Mouse (Mus musculus): ENCODE data around the gene Hells. TPM values are rescaled to one million over a fixed set of nuclear protein-coding genes. Genes with fewer than 3 reads are reported as not detected.
A peak's percentile ranks its signal among the peaks of the same experiment; 100 is the strongest.

Gene Hells
- polyA plus RNA-seq, 1 experiment from 2014 or later = 13.8 TPM

GRCm38 (mm10) chr19:38929471-38930251 is 1.1 kb upstream of the Hells start:
- Histone ChIP-seq H3K4me1 (ENCODE audit: control insufficient read depth, insufficient read depth, low read length) (0 out of 2 replicates have a peak, but pooled peaks cover 6% of the 10 kb centered on the region), H3K4me3 (replicated peaks; ENCODE audit: low read depth, low read length) (peak overlapping the region; percentile 83), H3K9ac (replicated peaks; ENCODE audit: low read length) (peak overlapping the region; percentile 78), H3K4me2 (ENCODE audit: low read length) (peak overlapping the region; percentile 98), H3K36me3 (ENCODE audit: control insufficient read depth, insufficient read depth, low read length) (no peaks in the 10 kb centered on the region), H3K9me3 (ENCODE audit: control insufficient read depth, low read length) (no peaks in the 10 kb centered on the region), H3K27ac (replicated peaks; ENCODE audit: low read depth, low read length) (no peak overlapping the region), H3K27me3 (ENCODE audit: control insufficient read depth, insufficient read depth, low read length) (no peaks in the 10 kb centered on the region)
- DNase-seq (no peak), ATAC-seq (ENCODE audit: low FRiP score, low TSS enrichment) (no peak)
- WGBS = 81% methylated on average over 13 of the region's 13 CpGs

- no peaks in the 10 kb centered on the region for H3K9me3 ChIP-seq (ENCODE audit: control insufficient read depth, low read length)
- H3K9ac ChIP-seq (replicated peaks; ENCODE audit: low read length) = peak overlapping the region; percentile 78
- peak overlapping the region; percentile 83 for H3K4me3 ChIP-seq (replicated peaks; ENCODE audit: low read depth, low read length)
- WGBS = 2% methylated on average over 23 of the region's 23 CpGs
- H3K4me1 ChIP-seq (ENCODE audit: control insufficient read depth, insufficient read depth, low read length) = 0 out of 2 replicates have a peak, but pooled peaks cover 6% of the 10 kb centered on the region
- H3K4me2 ChIP-seq (ENCODE audit: low read length) = peak overlapping the region; percentile 98
- H3K27ac ChIP-seq (replicated peaks; ENCODE audit: low read depth, low read length) = 0 out of 2 replicates have a peak overlapping the region, but pooled peaks have one; percentile 16
- DNase-seq = peak; percentile 25
- H3K36me3 ChIP-seq (ENCODE audit: control insufficient read depth, insufficient read depth, low read length) = no peaks in the 10 kb centered on the region
- ATAC-seq (ENCODE audit: low FRiP score, low TSS enrichment) = peak; percentile 73; the same call in 1 of the 2 replicates
- H3K27me3 ChIP-seq (ENCODE audit: control insufficient read depth, insufficient read depth, low read length) = no peaks in the 10 kb centered on the region
Measured at GRCm38 (mm10) chr19:38930252-38930787, 395 bp upstream of the Hells start.

- H3K4me2 ChIP-seq (ENCODE audit: low read length) = peak overlapping the region; percentile 98
- ATAC-seq (ENCODE audit: low FRiP score, low TSS enrichment) = no peak; the same call in 1 of the 2 replicates
- H3K27ac ChIP-seq (replicated peaks; ENCODE audit: low read depth, low read length) = no peak overlapping the region
- H3K9me3 ChIP-seq (ENCODE audit: control insufficient read depth, low read length) = no peaks in the 10 kb centered on the region
- no peak for DNase-seq
- peak overlapping the region; percentile 83 for H3K4me3 ChIP-seq (replicated peaks; ENCODE audit: low read depth, low read length)
- 2% methylated on average over 6 of the region's 6 CpGs for WGBS
- no peaks in the 10 kb centered on the region for H3K27me3 ChIP-seq (ENCODE audit: control insufficient read depth, insufficient read depth, low read length)
- H3K4me1 ChIP-seq (ENCODE audit: control insufficient read depth, insufficient read depth, low read length) = 0 out of 2 replicates have a peak, but pooled peaks cover 6% of the 10 kb centered on the region
- no peaks in the 10 kb centered on the region for H3K36me3 ChIP-seq (ENCODE audit: control insufficient read depth, insufficient read depth, low read length)
- H3K9ac ChIP-seq (replicated peaks; ENCODE audit: low read length) = peak overlapping the region; percentile 78
Measured at GRCm38 (mm10) chr19:38931566-38931890, 813 bp downstream of the Hells start.

GRCm38 (mm10) chr19:38944590-38945307 is 14.0 kb downstream of the Hells start:
- no peak overlapping the region for H3K4me3 ChIP-seq (replicated peaks; ENCODE audit: low read depth, low read length)

GRCm38 (mm10) chr19:38970741-38971140 is 40.0 kb downstream of the Hells start:
- no peak for ATAC-seq (ENCODE audit: low FRiP score, low TSS enrichment)

More at GRCm38 (mm10) chr19:38944590-38945307, 14.0 kb downstream of the Hells start:
- DNase-seq (no peak), ATAC-seq (ENCODE audit: low FRiP score, low TSS enrichment) (no peak)
- Histone ChIP-seq H3K36me3 (ENCODE audit: control insufficient read depth, insufficient read depth, low read length) (peaks cover 11% of the 10 kb centered on the region; the same call in 1 of the 2 replicates), H3K9ac (replicated peaks; ENCODE audit: low read length) (no peak overlapping the region), H3K9me3 (ENCODE audit: control insufficient read depth, low read length) (no peaks in the 10 kb centered on the region), H3K4me2 (ENCODE audit: low read length) (no peak overlapping the region), H3K4me1 (ENCODE audit: control insufficient read depth, insufficient read depth, low read length) (no peaks in the 10 kb centered on the region), H3K27me3 (ENCODE audit: control insufficient read depth, insufficient read depth, low read length) (no peaks in the 10 kb centered on the region), H3K27ac (replicated peaks; ENCODE audit: low read depth, low read length) (no peak overlapping the region)
- WGBS = 92% methylated on average over 2 of the region's 2 CpGs

GRCm38 (mm10) chr19:38972581-38972980 is 41.9 kb downstream of the Hells start:
- WGBS = 80% methylated on average over 5 of the region's 5 CpGs
- Histone ChIP-seq H3K36me3 (ENCODE audit: control insufficient read depth, insufficient read depth, low read length) (peaks cover 3% of the 10 kb centered on the region; the same call in 1 of the 2 replicates), H3K4me1 (ENCODE audit: control insufficient read depth, insufficient read depth, low read length) (no peaks in the 10 kb centered on the region), H3K27me3 (ENCODE audit: control insufficient read depth, insufficient read depth, low read length) (no peaks in the 10 kb centered on the region), H3K9me3 (ENCODE audit: control insufficient read depth, low read length) (no peaks in the 10 kb centered on the region), H3K9ac (replicated peaks; ENCODE audit: low read length) (no peak overlapping the region), H3K27ac (replicated peaks; ENCODE audit: low read depth, low read length) (no peak overlapping the region), H3K4me3 (replicated peaks; ENCODE audit: low read depth, low read length) (no peak overlapping the region), H3K4me2 (ENCODE audit: low read length) (no peak overlapping the region)
- no peak for ATAC-seq (ENCODE audit: low FRiP score, low TSS enrichment)
- DNase-seq = no peak

More at GRCm38 (mm10) chr19:38970741-38971140, 40.0 kb downstream of the Hells start:
- no peak overlapping the region for H3K9ac ChIP-seq (replicated peaks; ENCODE audit: low read length)
- H3K27me3 ChIP-seq (ENCODE audit: control insufficient read depth, insufficient read depth, low read length) = no peaks in the 10 kb centered on the region
- H3K4me3 ChIP-seq (replicated peaks; ENCODE audit: low read depth, low read length) = no peak overlapping the region
- H3K9me3 ChIP-seq (ENCODE audit: control insufficient read depth, low read length) = no peaks in the 10 kb centered on the region
- 93% methylated on average over 6 of the region's 6 CpGs for WGBS
- no peak overlapping the region for H3K4me2 ChIP-seq (ENCODE audit: low read length)
- H3K4me1 ChIP-seq (ENCODE audit: control insufficient read depth, insufficient read depth, low read length) = no peaks in the 10 kb centered on the region
- H3K36me3 ChIP-seq (ENCODE audit: control insufficient read depth, insufficient read depth, low read length) = peaks cover 3% of the 10 kb centered on the region; the same call in 1 of the 2 replicates
- no peak for DNase-seq
- no peak overlapping the region for H3K27ac ChIP-seq (replicated peaks; ENCODE audit: low read depth, low read length)

- no peaks in the 10 kb centered on the region for H3K27me3 ChIP-seq (ENCODE audit: control insufficient read depth, insufficient read depth, low read length)
- ATAC-seq (ENCODE audit: low FRiP score, low TSS enrichment) = no peak
- peaks cover 3% of the 10 kb centered on the region; the same call in 1 of the 2 replicates for H3K36me3 ChIP-seq (ENCODE audit: control insufficient read depth, insufficient read depth, low read length)
- H3K4me3 ChIP-seq (replicated peaks; ENCODE audit: low read depth, low read length) = no peak overlapping the region
- DNase-seq = peak; percentile 3
- 44% methylated on average over 7 of the region's 7 CpGs for WGBS
- no peaks in the 10 kb centered on the region for H3K4me1 ChIP-seq (ENCODE audit: control insufficient read depth, insufficient read depth, low read length)
- H3K27ac ChIP-seq (replicated peaks; ENCODE audit: low read depth, low read length) = no peak overlapping the region
- H3K9ac ChIP-seq (replicated peaks; ENCODE audit: low read length) = no peak overlapping the region
- no peak overlapping the region for H3K4me2 ChIP-seq (ENCODE audit: low read length)
- H3K9me3 ChIP-seq (ENCODE audit: control insufficient read depth, low read length) = no peaks in the 10 kb centered on the region
Measured at GRCm38 (mm10) chr19:38973666-38974065, 43.0 kb downstream of the Hells start.

GRCm38 (mm10) chr19:38976269-38976668 is 45.6 kb downstream of the Hells start:
- DNase-seq (no peak), ATAC-seq (ENCODE audit: low FRiP score, low TSS enrichment) (no peak)
- H3K36me3 ChIP-seq (ENCODE audit: control insufficient read depth, insufficient read depth, low read length) = no peaks in the 10 kb centered on the region
- H3K9ac ChIP-seq (replicated peaks; ENCODE audit: low read length) = no peak overlapping the region
- no peak overlapping the region for H3K27ac ChIP-seq (replicated peaks; ENCODE audit: low read depth, low read length)
- no peaks in the 10 kb centered on the region for H3K9me3 ChIP-seq (ENCODE audit: control insufficient read depth, low read length)
- H3K27me3 ChIP-seq (ENCODE audit: control insufficient read depth, insufficient read depth, low read length) = no peaks in the 10 kb centered on the region
- no peak overlapping the region for H3K4me3 ChIP-seq (replicated peaks; ENCODE audit: low read depth, low read length)
- H3K4me1 ChIP-seq (ENCODE audit: control insufficient read depth, insufficient read depth, low read length) = no peaks in the 10 kb centered on the region
- no peak overlapping the region for H3K4me2 ChIP-seq (ENCODE audit: low read length)
